In the genomic region with DNA sequence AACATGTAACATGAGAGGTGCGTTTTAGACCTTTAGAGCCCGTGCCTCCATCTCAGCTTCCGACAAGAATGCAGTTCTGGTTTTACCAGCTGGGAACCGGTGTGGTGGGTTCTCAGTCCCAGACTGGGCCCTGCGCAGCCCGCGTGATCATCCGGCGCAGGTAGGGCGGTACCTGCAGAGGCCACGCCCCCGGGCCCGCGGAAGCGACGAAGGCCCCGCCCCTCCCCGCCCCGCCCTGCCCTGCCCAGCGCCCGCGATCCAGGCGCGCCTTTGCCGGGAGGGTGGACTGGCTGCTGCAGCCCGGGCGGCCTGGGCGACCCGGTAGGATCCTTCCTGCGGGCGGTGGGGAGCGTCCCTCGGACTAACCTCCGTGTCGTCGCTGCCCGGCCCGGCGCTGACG, we compare ENCODE assay signal across 9 mouse cellular contexts. TPM values are rescaled to one million over a fixed set of nuclear protein-coding genes. Genes with fewer than 3 reads are reported as not detected.
A peak's percentile ranks its signal among the peaks of the same experiment; 100 is the strongest.
DNase-seq lines count a peak whose midpoint lies in the region; ATAC-seq and TF ChIP-seq lines count a peak whose summit lies in the region.
"Not testable (repeated sequence)": the region's sequence is repeated elsewhere in the genome, so short reads cannot be mapped to it uniquely, and the experiment has no call there.
"Had no signal": no experiment of that assay in that cellular context is flagged by ENCODE, and none has a peak within 500 bp of the region (broad histone marks: within the 10 kb centered on the region; RNA-seq: fewer than 3 reads in every experiment).

A gene (plus strand): TSS at position 287 of the 400 bp plus-strand sequence.

- H3K4me1 ChIP-seq in forebrain, embryonic 14.5 days (ENCODE audit: control insufficient read depth, insufficient read depth, low read length); heart, embryonic 16.5 days (ENCODE audit: control insufficient read depth, insufficient read depth, low read length); intestine, embryonic 14.5 days (replicated peaks; ENCODE audit: control insufficient read depth, insufficient read depth, low read length); limb, embryonic 14.5 days (ENCODE audit: control insufficient read depth, insufficient read depth, low read length); lung, embryonic 16.5 days (replicated peaks; ENCODE audit: control insufficient read depth, insufficient read depth, low read length); midbrain, postnatal 0 days (ENCODE audit: insufficient read depth, low read length); stomach, embryonic 16.5 days (ENCODE audit: control insufficient read depth, insufficient read depth, low read length): not testable (repeated sequence)

- not testable (repeated sequence) for TF ChIP-seq CTCF in midbrain, postnatal 0 days (IDR thresholded peaks at IDR 0.05)

- not testable (repeated sequence) for H3K9ac ChIP-seq in forebrain, embryonic 14.5 days (ENCODE audit: low read length); heart, embryonic 16.5 days (ENCODE audit: low read length); intestine, embryonic 14.5 days (ENCODE audit: low read length); limb, embryonic 14.5 days (ENCODE audit: low read depth, low read length, severe bottlenecking); lung, embryonic 16.5 days (ENCODE audit: low read length); midbrain, postnatal 0 days (replicated peaks; ENCODE audit: low read length, poor library complexity, severe bottlenecking); stomach, embryonic 16.5 days (ENCODE audit: low read length)

- WGBS in forebrain, embryonic 14.5 days: no CpG with 5 or more reads among the region's 40 CpGs
- no CpG with 5 or more reads among the region's 40 CpGs for WGBS in heart, embryonic 16.5 days
- WGBS in intestine, embryonic 14.5 days: no CpG with 5 or more reads among the region's 40 CpGs
- no CpG with 5 or more reads among the region's 40 CpGs for WGBS in limb, embryonic 14.5 days
- whole genome bisulfite sequencing in lung, embryonic 16.5 days: no CpG with 5 or more reads among the region's 40 CpGs
- WGBS in midbrain, postnatal 0 days: no CpG with 5 or more reads among the region's 40 CpGs
- WGBS in stomach, embryonic 16.5 days: no CpG with 5 or more reads among the region's 40 CpGs

- ATAC-seq in common myeloid progenitor, adult 5-6 weeks (replicated peaks; ENCODE audit: low read depth, poor library complexity, severe bottlenecking): peak; percentile 86
- ATAC-seq in forebrain, embryonic 14.5 days: peak; percentile 99
- ATAC-seq in heart, embryonic 16.5 days (replicated peaks; ENCODE audit: extremely low read depth, insufficient read depth, low FRiP score): peak; percentile 95
- ATAC-seq in intestine, embryonic 14.5 days (replicated peaks; ENCODE audit: low FRiP score, low TSS enrichment, low read depth): peak; percentile 96
- peak; percentile 97 for ATAC-seq in limb, embryonic 14.5 days (ENCODE audit: low FRiP score, low read depth)
- ATAC-seq in lung, embryonic 16.5 days (ENCODE audit: low read depth): peak; percentile 99
- peak; percentile 98 for ATAC-seq in midbrain, postnatal 0 days (ENCODE audit: low FRiP score)
- ATAC-seq in stomach, embryonic 16.5 days (ENCODE audit: insufficient read depth, low FRiP score): peak; percentile 99

- H3K36me3 ChIP-seq in forebrain, embryonic 14.5 days (ENCODE audit: control insufficient read depth, insufficient read depth, low read length); heart, embryonic 16.5 days (ENCODE audit: control insufficient read depth, insufficient read depth); intestine, embryonic 14.5 days (ENCODE audit: control insufficient read depth, insufficient read depth, low read length); limb, embryonic 14.5 days (ENCODE audit: control insufficient read depth, insufficient read depth, low read length); lung, embryonic 16.5 days (ENCODE audit: control insufficient read depth, insufficient read depth, low read length); midbrain, postnatal 0 days (ENCODE audit: insufficient read depth, low read length); stomach, embryonic 16.5 days (ENCODE audit: control insufficient read depth, insufficient read depth, low read length): not testable (repeated sequence)

- H3K4me2 ChIP-seq in forebrain, embryonic 14.5 days (ENCODE audit: low read length); heart, embryonic 16.5 days (ENCODE audit: low read depth, low read length); intestine, embryonic 14.5 days (ENCODE audit: low read length); limb, embryonic 14.5 days (replicated peaks; ENCODE audit: low read depth, low read length, severe bottlenecking); lung, embryonic 16.5 days (ENCODE audit: low read depth, low read length); midbrain, postnatal 0 days (ENCODE audit: low read depth, low read length, poor library complexity, severe bottlenecking); stomach, embryonic 16.5 days (ENCODE audit: low read depth, low read length): not testable (repeated sequence)

- DNase-seq in forebrain, embryonic 14.5 days (ENCODE audit: low spot score); intestine, embryonic 14.5 days (ENCODE audit: low spot score); limb, embryonic 14.5 days (ENCODE audit: low spot score); midbrain, postnatal 0 days (ENCODE audit: low spot score): not testable (repeated sequence)

- H3K27ac ChIP-seq in forebrain, embryonic 14.5 days (ENCODE audit: low read depth, low read length); heart, embryonic 16.5 days (ENCODE audit: low read length); intestine, embryonic 14.5 days (ENCODE audit: low read depth); limb, embryonic 14.5 days (replicated peaks; ENCODE audit: low read depth, low read length); lung, embryonic 16.5 days (ENCODE audit: low read length); midbrain, postnatal 0 days (ENCODE audit: low read depth, low read length); stomach, embryonic 16.5 days (ENCODE audit: low read length): not testable (repeated sequence)

- H3K27me3 ChIP-seq in forebrain, embryonic 14.5 days (replicated peaks; ENCODE audit: control insufficient read depth, insufficient read depth, low read length); heart, embryonic 16.5 days (ENCODE audit: control insufficient read depth, insufficient read depth, low read length); intestine, embryonic 14.5 days (replicated peaks; ENCODE audit: control insufficient read depth, insufficient read depth, low read length); limb, embryonic 14.5 days (ENCODE audit: control insufficient read depth, insufficient read depth, low read length); lung, embryonic 16.5 days (ENCODE audit: control insufficient read depth, insufficient read depth, low read depth, low read length); midbrain, postnatal 0 days (ENCODE audit: insufficient read depth, low read length); stomach, embryonic 16.5 days (ENCODE audit: control insufficient read depth, insufficient read depth, low read length): not testable (repeated sequence)

- TF ChIP-seq POLR2A in limb, embryonic 14.5 days (IDR thresholded peaks at IDR 0.05; ENCODE audit: borderline replicate concordance, extremely low read depth, insufficient read depth, insufficient read length): not testable (repeated sequence)

- not testable (repeated sequence) for H3K9me3 ChIP-seq in forebrain, embryonic 14.5 days (replicated peaks; ENCODE audit: control insufficient read depth, low read length); heart, embryonic 16.5 days (replicated peaks; ENCODE audit: control insufficient read depth, low read length); intestine, embryonic 14.5 days (ENCODE audit: control insufficient read depth, low read length); limb, embryonic 14.5 days (ENCODE audit: control insufficient read depth, low read length); lung, embryonic 16.5 days (ENCODE audit: control insufficient read depth, low read length); midbrain, postnatal 0 days (ENCODE audit: low read length); stomach, embryonic 16.5 days (replicated peaks; ENCODE audit: control insufficient read depth, low read length)

- H3K4me3 ChIP-seq in forebrain, embryonic 14.5 days (ENCODE audit: low read depth, low read length); heart, embryonic 16.5 days (ENCODE audit: low read length); intestine, embryonic 14.5 days (ENCODE audit: low read depth, low read length); limb, embryonic 14.5 days (replicated peaks; ENCODE audit: low read length); lung, embryonic 16.5 days (ENCODE audit: low read length); midbrain, postnatal 0 days (ENCODE audit: low read depth, low read length); stomach, embryonic 16.5 days (replicated peaks; ENCODE audit: low read length): not testable (repeated sequence)

RNA-seq across cellular contexts. Expression of the gene that starts here (rescaled TPM):
- total RNA-seq in common myeloid progenitor, adult 5-6 weeks (2017): not detected in 2 replicates
- not detected in 2 replicates for polyA plus RNA-seq in forebrain, embryonic 14.5 days (2014; fragmentation: Nextera tagmentation; extraction: Ambion mirVana)
- polyA plus RNA-seq in heart, embryonic 16.5 days (2015; fragmentation: Nextera tagmentation; extraction: Ambion mirVana): not detected in 2 replicates
- 0.77 TPM in 1 of 2 replicates, not detected in the other for polyA plus RNA-seq in intestine, embryonic 14.5 days (2014; fragmentation: Nextera tagmentation; extraction: Ambion mirVana)
- not detected in 2 replicates for polyA plus RNA-seq in limb, embryonic 14.5 days (2012; rRNA removed)
- polyA plus RNA-seq in limb, embryonic 14.5 days (2014; fragmentation: Nextera tagmentation; extraction: Ambion mirVana): 4.3 TPM in 1 of 2 replicates, not detected in the other
- 5.1 and 8.8 TPM in 2 replicates for polyA plus RNA-seq in lung, embryonic 16.5 days (2015; fragmentation: Nextera tagmentation; extraction: Ambion mirVana)
- total RNA-seq in midbrain, postnatal 0 days (2014; rRNA removed): not detected in 2 replicates
- not detected in 2 replicates for polyA plus RNA-seq in midbrain, postnatal 0 days (2015; fragmentation: Nextera tagmentation; extraction: Ambion mirVana)
- polyA plus RNA-seq in stomach, embryonic 16.5 days (2015; fragmentation: Nextera tagmentation; extraction: Ambion mirVana): not detected in 2 replicates
- polyA plus RNA-seq: brain, embryonic 14.5 days had no signal

Comparison
In these comparisons a context has a peak if more than half of its experiments do, and no peak if none do; other contexts are left out.
1. Peak in ATAC-seq in common myeloid progenitor, adult 5-6 weeks; RNA of the gene not detected or under 1 TPM.
2. Peak in ATAC-seq in forebrain, embryonic 14.5 days; RNA of the gene not detected or under 1 TPM.
3. Peak in ATAC-seq in heart, embryonic 16.5 days; RNA of the gene not detected or under 1 TPM.
4. Peak in ATAC-seq in intestine, embryonic 14.5 days; RNA of the gene not detected or under 1 TPM.
5. Peak in ATAC-seq in midbrain, postnatal 0 days; RNA of the gene not detected or under 1 TPM.
6. Peak in ATAC-seq in stomach, embryonic 16.5 days; RNA of the gene not detected or under 1 TPM.